Mouse (Mus musculus) megakaryocyte-erythroid progenitor cell, adult 5-6 weeks (primary cell): ENCODE data around the gene Arhgef17. TPM values are rescaled to one million over a fixed set of nuclear protein-coding genes. Genes with fewer than 3 reads are reported as not detected.

Experiments used
- ATAC-seq: replicated peaks from 2 replicates; pipeline ENCODE4 v1.8.0; 2016; ENCODE audit warnings: mild to moderate bottlenecking, inconsistent platforms; ENCODE audit not compliant: severe bottlenecking, poor library complexity, low FRiP score, low TSS enrichment
- total RNA-seq, 2 experiments: library from RNA; stranded (forward) in 1 of 2; stranded (reverse) in 1 of 2; fragments of 200-1000, 215-1000 nt in 1 of 2; fragments of >200 nt in 1 of 2; fragmentation: Nextera tagmentation in 1 of 2; gene quantifications; 2 replicates each; pipeline ENCODE4 v1.2.3; 2014 to 2017

The Arhgef17 gene
- total RNA-seq, 2 experiments from 2014 or later: not detected

DNA sequence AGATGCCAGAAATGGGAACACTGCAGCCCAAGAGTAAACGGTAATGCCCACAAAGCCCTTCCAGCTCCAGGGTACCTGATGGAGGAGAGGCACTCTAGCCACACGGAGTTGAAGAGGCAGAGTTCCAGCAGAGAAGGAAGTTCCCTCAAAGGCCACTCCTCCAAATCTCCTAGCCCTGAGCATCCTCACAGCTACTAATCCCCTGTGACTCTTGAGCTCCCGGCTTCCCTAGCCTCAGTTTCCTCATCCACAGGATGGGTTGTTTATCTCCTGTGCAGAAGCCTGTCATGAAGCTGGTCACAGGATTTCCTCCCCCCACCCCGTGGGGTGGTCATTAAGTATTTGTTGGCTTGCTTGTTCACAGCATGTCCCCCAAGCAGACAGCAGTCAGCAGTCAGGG, 76.6 kb downstream of the Arhgef17 start:
- ATAC-seq: no peak

DNA sequence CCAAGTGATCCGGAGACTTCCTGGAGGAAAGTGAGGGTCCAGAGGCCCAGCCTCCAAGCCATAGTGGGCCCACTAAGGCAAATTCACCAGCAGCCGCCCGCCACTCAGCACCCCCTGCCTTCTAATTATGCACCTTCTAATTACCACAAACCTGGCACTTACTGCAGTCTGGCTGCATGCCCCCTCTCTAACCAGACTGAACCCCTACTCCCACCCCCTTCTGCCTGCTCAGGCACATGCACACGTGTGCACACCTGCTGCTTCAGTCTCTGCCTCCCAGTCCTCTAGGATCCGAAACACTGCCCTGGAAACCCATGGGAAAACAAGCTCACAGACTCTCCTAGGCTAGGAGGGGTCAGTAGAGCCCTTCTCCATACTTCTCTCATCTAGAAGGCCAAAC, 77.0 kb downstream of the Arhgef17 start:
- ATAC-seq: no peak

DNA sequence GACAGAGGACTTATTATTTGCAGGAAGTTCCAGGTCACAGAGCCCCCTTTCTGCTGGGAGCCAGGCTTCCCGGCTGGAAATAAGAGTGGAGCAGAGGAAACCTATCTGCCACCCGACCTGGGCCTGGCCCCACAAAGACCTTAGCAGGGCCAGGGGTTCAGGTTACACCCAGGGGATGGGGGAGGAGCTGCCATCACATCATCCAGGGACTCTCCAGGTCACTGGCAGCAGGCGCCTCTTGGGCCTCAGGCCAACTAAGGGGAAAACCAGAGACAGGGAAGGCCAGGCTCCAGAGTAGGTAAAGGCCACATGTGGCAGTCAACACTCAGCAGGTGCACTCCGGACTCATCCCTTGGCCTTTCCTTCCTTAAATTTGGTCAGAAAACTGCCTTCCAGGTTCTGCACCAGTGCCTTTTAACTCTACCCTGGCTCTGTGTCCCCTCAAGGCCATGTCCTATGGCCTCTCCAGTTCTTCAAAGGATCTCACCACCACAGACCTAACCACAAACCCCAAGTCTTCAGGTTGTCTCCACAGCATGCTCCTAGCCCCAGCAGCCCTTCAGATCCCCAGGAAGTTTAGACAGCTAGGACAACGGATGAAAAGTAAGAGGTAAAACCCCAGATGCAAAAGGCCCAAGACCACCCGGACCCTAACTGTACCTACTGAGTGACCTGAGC, 77.6 kb downstream of the Arhgef17 start:
- ATAC-seq: no peak

DNA sequence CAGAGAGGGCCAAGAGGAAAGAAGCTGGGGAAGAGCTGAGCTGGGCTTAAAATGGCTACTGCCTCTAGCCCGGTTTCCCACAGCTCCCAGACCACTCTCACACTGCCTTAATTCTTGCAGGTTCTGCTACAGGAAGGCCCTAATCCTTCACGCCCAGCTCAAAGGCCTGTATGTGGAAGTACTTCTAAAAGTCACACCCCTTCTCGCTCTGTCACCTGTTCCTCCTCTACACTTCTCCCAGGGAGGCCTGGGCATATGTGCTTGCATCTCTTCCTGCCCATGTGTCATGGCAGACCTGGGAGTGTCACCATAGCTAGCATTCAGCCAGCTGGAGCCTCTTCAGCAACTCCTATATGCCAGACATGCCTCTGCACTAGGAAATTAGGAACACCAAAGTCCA, 78.5 kb downstream of the Arhgef17 start:
- ATAC-seq: no peak

DNA sequence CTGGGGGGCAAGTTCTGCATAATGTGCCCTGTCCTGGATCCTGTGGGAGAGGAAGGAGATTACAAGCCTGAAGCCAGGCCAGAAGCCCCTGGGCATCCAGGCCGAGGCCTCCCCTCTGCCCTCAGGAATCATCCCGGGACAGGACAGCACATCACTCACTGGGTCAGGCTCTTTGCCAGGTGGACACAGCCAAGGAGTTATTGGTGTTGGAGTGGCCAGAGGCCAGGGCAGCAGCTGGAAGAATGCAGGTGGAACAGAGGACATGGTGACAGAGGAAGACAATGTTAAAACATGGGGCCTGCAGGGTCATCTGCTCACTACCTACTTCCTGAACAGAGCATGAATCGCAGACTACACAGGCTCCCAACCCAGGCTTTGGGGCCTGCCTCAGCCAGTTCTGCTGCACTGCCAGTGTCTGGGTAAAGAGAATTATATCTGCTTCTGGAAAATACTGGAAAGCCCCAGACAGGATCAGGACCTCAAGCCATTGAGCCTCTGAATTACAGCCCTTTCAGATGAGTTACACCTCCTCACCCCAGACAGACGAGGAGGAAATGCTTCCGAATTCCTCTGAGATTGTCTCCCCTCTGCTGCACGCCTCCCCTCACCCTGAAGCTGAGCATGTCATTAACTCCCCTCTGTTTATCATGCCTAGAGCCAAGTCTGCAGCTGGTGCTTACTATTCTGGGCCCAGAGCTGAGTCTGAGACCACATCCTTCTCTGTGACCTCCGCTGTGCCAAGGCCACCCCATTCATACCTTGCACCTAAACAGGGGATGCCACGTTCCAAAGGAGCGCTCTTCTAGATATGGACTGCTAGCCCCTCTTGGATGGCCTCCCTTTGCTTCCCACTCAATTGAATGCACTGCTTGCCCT, 80.2 kb downstream of the Arhgef17 start:
- ATAC-seq: no peak

DNA sequence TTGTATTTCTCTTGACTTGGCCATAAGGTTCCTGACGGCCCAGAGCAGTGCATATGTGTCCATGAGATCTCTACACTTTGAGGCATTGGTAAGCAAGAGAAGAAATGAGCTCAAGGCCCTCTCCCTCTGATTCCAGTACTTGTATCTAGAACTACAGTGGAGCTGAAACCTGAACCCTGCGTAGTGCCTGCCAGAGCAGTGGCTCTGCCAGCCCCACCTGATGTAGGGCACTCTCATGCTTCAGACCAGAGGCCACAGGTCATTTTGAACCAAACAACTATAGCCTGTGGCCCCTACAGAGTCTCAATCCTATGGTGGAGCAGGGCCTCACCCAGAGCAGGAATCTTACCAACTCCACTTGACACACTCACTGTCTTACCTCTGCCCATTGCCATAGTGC, 82.4 kb downstream of the Arhgef17 start:
- no peak for ATAC-seq

DNA sequence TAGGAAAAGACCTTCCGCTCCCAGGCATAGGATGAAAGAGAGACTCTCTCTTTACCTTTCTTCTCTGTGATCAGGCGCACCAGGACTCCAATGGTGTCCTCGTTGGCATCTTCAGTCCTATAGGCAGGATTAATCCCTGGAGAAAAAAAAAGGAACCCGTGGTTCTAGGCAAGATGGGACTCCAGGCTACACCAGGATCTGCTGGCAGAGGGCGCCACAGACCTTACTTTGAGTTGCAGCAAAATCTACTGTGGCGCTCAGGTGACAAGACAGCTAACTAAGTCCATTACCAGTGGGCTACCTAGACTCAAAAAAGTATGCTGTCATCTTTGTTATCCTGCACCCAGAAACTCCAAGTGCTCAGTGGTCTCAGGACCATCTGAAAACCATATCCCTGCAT, 83.2 kb downstream of the Arhgef17 start:
- ATAC-seq: no peak

DNA sequence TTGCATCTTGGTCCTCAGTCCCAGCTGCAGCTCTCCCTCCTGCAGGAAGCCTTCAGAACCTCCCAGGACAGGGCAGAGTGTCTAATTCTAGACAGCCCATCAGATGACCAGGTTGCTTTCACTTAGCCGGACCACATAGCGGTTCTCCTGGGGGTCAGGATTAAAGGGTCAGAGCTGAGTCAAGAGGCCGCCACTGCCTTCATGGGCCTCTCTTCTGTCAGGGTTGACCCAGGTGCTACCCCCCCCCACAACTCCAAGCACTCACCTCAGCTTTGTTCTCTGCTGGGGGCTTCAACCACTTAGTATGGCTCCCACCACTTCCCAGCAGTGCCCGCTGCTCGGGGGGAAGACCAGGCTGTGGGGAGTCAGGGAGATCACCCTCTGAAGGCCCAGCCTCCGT, 84.8 kb downstream of the Arhgef17 start:
- ATAC-seq: no peak

DNA sequence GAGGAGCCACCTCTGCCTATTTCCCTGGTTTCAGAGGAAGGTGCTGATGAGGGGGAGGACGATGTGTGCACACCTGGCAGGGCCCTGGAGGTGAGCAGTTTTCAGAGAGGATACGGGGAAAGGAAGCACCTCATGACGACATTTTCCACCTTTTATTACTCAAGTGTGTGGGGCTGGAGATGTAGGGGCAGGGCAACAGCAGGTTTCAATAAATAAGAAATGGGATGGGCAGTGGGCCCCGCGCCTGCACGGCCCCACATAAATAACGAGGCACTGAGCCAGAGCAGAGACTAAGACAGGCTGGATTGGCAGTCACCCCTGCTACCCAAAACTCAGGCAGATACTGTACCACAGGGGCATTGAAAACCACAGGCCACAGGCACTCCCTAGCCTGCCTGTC, 85.9 kb downstream of the Arhgef17 start:
- ATAC-seq: peak; percentile 27; the same call in 1 of the 2 replicates

DNA sequence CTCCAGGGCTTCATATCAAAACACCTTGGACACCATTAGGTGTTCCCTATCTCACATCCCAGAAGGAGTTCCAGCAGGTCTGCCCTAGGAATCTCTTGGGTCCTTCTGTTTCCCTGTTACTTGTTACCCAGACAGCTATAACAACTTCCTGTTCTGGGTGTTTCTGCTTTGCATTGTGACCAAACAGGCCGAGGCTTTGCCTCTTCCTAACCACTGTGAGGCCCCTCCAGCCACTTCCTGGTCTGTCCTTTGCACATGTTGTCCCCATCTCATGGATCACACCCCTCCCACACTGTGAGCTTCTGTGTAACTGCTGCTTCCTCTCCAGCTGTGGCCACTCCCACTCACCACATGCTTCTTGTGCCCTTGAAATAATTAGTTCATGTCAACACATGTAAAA, 86.5 kb downstream of the Arhgef17 start:
- ATAC-seq: peak; percentile 9; the same call in 1 of the 2 replicates

DNA sequence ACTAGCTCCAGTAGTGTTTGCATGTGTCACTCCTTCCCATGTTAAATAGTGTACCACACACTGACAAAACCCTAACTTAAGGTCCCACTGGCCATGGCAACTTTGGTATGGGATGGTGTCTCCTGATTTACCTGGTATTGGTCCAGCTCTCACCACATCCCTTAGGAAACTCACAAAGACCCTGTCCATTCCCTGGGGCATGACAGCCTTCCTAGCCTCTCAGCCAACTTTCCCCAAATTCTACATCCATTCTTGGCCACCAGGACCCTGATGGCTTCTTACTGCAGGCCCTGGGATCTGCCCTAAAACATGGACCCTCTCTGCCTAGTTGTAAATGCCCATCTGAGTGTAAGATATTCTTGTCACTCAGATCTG, 86.9 kb downstream of the Arhgef17 start:
- ATAC-seq: no peak

DNA sequence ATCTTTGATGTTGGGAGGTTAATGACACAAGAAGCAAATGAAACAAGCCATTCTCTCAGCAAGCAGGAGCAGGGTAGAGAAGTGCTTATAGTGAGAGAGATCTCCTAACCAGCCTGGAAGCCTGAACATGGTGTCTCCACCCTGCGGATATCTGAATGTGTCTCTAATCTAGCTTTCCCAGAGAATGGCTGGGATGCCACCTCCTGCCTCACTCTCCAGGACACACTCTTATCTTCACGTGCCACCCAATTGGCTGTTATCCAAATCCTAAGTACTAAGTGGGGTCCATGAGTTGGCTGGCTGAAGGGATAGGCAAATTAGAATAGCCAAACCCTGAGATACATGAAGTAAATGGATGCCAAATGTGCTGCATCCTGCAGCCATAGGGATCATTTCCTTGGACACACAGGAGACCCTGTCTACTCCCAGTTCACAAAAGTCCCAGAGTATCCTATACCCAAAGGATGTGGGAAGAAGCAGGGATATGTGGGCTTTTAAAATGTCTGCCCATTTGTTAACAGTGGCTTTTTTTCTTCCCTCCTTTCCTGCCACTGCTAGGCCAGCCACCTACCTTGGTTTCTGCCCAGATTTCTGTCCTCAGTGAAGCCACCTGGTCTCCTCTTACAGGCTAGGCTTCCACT, 87.4 kb downstream of the Arhgef17 start:
- ATAC-seq: peak; percentile 84

DNA sequence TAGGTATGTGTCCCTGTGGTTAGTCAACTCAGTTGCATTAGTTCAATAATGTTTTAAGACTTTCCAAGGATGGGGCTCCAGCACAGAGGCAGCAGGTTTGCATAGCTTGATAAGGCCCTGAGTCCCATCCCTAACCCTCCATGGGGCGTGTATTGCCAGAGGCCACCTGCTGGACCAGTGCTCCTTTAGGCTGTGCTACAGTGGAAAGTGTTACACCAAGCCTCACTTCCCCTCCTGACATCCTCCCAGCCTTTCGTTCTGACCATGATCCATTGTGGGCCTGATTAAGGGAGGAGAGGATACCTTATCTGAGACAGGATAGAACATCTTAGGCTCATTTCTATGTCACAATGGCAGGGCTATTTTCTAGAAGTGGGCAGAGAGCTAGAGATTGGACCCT, 88.0 kb downstream of the Arhgef17 start:
- ATAC-seq: peak; percentile 49

DNA sequence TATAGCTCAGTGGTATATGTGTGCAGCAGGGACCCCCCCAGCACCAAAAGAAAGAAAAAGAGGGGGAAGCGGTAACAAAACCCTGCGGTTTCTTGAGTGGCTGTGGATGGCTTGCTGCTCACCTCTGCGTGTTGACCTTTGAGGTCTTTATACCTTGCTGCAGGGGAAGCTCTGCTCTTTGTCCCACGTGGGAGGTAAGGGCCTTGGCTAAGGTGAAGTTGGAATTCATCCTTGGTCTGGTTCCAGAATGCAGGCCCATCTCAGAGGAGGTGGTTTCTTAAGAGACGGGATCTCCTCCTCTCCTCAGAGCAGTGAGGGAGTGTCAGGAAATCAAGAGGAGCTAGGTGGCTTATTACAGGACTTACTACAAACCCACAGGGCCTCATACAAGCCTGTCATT, 89.7 kb downstream of the Arhgef17 start:
- no peak for ATAC-seq

DNA sequence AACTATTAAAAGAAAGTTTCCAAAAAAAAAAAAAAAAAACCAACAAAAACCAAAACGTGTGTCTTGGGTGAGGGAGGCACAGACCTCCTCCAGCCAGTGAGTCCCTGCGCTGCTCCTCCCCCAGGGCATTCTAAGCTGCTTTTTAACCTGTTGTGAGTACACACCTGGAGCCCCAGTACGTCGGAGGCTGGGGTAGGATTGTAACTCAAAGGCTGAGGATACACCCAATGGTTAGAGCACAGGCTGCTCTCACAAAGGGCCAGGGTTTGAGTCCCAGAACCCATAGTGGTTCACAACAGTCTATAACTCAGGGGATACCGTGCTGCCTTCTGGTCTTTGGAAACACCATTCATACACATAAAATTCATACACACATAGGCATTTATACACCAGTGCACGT, 90.3 kb downstream of the Arhgef17 start:
- no peak for ATAC-seq

DNA sequence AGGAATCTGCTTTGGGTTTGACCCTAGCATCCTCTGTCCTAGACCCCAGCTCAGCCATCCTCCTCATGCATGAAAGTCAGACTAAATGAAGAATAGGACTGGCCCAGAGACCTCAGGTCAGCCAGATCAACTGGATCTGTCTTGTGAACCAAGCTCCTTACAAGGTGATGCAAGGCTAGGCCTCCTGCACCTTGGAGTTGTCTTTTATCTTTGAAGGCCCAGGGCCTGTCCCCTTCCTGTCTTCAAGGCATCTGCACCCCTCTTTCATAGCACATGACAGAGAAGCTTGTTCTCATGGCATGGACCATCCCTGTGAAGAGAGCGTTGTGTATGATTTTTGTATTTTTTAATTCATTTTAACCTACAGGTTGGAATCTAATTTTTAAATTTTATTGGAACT, 91.0 kb downstream of the Arhgef17 start:
- no peak for ATAC-seq

DNA sequence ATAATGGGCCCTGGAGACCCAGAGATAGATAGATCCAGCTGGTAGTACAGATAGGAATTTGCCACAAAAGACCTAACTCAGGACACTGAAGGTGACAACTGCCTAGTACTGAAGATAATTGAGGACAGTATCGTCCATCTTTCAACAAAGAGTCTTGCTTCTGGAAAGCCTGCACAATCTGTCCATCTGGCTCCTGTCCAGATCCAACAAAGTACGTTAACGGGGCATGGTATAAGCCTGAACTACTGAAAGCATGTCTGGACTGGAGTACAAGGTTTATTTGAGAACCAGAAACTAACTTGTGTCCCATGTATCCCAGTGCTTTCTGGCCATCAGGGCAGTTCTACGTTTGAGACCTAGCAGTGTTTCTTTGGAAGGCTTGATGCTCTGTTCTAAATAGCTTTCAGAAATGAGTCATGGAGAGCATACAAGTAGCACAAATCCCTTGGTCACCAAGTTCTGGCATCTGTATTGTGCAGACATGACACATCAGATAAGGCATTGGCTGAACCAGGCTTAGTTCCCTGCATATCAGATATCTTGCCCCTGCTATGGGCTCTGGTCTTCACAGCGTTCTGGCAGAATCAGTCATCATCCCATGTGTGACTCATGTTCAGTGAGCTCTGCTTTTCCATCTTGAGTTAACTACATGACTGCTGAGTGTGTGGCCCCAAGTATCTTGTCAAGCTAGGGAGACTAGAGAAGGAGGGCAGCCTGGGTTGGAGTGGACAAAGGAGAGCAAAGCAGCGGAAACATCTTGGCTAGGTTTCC, 92.1 kb downstream of the Arhgef17 start:
- ATAC-seq: peak; percentile 15; the same call in 1 of the 2 replicates

DNA sequence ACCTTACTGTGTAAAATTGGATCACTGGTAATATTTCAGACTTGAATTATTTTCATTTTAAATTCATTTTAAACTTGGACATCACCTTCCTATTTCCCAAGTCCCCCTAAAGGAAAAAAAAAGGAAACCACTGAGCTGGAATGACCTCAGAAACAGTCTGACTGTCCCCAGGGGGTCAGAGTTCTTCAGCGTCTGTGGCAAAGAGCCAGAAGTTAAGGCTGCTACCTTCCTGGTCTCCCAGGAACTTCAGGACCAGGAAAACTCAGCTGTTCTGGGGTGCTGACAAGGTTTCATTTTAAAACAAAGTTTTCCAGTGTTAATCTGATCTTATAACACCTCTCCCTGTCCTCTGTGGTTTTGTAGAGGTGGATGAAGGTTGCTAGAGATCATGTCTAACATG, 94.2 kb downstream of the Arhgef17 start:
- ATAC-seq: no peak

DNA sequence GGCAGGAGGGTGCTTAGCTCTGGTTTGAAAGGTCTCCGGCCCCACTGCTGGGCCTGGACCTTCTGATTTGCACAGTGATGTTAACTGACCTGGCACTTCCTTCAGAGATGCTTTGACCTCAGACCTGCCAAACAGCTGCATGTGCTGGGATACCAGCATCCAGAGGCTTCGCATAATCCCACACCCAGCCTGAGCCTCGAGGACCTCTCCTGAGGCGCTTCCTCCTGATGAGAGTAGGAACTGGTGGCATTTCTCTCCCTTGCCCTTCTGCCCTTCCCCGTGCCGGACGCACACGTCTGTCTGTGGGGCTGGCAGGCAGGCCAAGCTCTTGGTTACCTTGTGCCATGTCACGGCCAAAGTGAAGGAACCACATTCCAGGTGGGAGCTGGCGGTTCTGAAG, 95.2 kb downstream of the Arhgef17 start:
- no peak for ATAC-seq

DNA sequence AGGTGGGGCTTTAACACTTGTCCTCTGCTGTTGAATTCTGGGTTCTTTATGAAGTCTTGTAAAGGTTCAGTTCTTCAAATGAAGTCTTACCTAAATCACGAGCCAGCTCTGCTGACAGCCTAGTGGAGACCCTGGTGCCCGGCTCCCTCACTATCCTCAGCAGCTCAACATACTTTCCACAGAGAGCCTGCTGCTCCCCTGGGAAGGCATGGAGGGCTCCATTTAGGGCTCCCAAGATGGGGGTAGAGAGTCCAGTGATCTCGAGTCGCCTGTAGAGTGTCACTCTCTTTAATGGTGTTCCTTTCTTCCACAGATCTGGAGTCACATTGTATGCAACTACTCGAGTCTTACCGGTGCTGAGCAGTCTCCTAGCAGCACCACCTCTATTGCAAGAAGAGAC, 96.2 kb downstream of the Arhgef17 start:
- no peak for ATAC-seq
